Mouse (Mus musculus) thymus, postnatal 0 days (tissue): Measurements from ENCODE around the gene Dnlz. TPM values are rescaled to one million over a fixed set of nuclear protein-coding genes. Genes with fewer than 3 reads are reported as not detected.

Source experiments
- DNase-seq: peaks from one replicate; pipeline ENCODE4 v3.0.0-alpha.2; 2015; ENCODE audit warnings: low spot score
- polyA plus RNA-seq: library from polyadenylated mRNA; unstranded; fragments of >200 nt; fragmentation: Nextera tagmentation; extraction: Ambion mirVana; gene quantifications from 2 replicates; pipeline ENCODE4 v1.2.1, GENCODE M21; 2015

The Dnlz gene
- polyA plus RNA-seq, 1 experiment from 2014 or later: 22.2 TPM

GRCm38 (mm10) chr2:26323589-26324325 is 28.2 kb downstream of the Dnlz start:
- no peak for DNase-seq

DNA sequence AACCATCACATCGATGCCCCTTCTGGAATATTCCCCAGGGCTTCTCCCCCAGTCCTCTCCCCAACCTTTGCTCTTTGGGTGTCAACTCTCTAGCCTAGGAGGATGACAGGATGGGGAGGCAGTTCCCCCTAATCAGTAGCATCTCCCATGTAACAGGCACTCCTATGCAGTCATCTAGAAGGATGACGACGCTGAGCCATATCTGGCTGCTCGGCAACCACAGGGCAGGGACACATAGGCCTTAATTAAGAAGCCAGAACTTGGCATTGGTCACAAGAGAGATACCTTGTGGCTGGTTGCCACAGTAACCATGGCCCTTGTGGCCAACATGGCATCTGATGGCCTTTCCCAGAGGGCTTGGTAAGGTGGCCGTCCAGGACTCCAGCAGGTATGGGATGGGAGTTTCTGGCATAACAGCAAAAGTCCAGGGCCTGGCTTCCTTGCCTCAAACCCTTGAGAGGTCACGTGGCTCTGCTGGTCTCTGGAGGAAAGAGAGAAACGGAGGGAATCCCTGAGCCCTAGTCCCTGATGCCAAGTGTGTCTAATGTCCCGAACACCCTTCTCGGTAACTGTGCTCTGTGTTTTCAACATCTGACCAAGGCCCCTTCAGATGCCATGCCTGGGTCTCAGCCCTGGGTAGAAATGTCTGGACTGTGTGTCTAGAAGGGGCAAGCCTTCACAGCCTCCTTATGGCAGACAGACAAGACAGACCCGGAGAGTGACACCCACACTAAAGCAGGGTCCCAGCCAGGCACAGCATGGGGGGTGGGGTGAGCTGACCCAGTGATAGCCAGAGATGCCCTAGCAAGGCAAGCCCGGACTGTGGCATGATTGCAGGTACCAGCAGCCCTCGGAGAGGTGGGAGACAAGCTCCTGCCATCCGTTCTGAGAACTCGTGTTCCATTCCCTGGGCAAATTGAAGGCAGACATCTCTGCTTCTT is 31.4 kb downstream of the Dnlz start:
- DNase-seq: no peak

GRCm38 (mm10) chr2:26319519-26320244 is 32.2 kb downstream of the Dnlz start:
- no peak for DNase-seq

DNA sequence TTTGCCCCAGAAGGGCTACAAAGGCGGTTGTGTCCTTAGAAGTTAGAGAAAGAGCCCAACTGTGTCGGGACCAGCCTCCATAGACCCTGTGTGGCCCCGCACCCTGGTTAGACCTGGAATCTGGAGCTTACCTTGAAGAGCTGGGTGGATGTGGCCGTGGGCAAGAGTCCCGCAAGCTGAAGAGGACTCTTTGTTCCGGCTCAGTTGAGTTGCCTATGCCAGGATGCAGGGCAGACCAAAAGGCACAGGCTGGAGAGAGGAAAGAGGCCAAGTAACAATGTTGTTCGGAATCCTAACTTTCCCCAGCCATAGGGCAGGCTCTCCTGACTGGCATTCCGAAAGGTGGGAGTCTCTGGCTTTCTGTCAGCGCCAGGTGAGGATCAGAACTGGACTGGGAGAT is 32.8 kb downstream of the Dnlz start:
- no peak for DNase-seq

DNA sequence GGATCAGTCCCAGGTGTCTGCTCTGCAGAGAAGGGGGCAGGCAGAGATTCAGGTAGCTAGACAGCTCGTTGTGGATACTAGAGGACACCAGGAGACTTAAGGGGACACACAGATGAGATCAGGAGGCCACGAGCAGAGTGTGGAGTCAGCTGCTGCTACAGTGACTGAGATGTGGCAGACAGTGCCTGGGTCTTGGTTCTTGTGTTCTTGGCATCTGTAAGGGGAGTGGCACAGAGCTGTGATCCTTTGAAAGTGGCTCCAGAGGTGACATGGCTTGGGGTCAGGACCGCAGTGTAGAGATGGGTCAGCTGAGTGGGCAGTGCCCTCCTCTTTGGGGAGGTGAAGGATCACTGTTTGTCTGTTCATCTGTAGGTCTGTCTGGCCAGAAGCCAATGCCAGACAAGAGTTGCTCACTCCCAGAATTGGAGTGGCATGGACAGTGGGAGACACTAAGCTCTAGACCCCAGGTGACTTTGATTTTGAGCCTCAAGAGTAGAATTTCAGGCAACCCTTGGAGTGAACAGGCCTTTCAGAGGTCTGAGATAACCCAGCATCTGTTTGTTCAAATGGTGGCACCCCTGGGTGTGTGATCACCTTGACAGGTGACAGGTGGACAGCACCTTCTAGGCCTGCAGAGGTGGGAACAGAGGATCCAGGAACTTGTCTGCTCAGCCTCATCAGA is 33.8 kb downstream of the Dnlz start:
- no peak for DNase-seq

- no peak for DNase-seq
Measured at GRCm38 (mm10) chr2:26317371-26317770, 34.5 kb downstream of the Dnlz start.

DNA sequence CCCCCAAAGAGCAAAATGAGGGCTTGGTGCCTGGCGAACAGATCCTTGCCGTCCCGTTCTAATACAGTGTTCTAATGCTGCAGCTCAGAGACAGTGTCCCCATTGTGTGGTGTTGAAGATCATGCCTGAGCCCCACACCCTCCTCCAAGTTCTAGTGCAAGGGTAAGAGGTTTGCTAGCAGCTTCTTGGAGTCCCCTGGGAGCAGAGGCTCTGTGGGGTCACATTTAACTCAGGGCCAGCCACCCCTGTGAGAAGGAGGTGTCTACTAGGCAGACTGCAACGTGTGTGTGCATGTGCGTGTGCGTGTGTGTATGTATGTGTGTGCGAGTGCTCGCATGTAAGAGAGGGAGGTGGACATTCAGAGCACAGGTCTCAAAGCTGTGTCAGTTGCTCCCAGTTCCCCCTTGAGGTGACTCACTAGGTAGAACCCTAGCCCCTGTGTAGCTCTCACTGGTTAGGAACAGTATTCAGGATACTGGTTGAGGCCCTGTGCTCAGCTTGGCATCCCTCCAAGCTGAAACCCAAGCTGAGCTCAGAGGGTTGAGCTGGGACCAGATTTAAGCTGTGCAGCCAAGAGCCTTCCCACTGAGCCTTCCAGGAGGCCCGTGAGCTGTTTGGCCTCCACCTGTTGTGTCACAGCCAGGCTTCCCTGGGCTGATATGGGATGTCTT is 35.2 kb downstream of the Dnlz start:
- DNase-seq: no peak

DNA sequence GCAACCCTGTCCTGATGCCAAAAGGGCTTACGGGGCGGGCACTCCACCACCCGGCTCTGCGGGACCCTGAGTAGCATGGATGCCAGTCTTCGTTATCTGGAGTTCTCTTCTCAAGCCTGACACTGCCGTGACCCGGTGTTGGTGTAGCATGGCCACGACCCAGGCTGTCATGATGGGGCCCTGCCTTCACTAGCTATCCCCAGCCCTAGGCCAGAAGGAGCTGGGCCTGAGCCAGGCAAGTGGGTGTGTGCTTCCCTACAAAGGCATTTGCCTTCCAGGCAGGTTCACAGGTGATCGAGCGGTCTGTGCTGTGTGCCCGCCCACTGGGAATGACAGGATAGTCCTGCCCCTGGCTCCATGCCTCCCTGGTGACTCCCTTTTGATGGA is 36.0 kb downstream of the Dnlz start:
- DNase-seq: no peak

GRCm38 (mm10) chr2:26315072-26315924 is 36.6 kb downstream of the Dnlz start, which contains the start of gene Gpsm1:
Gene Gpsm1, plus strand, starts transcription at chr2:26315515.
- peak; percentile 67 for DNase-seq

- DNase-seq: no peak
Measured at GRCm38 (mm10) chr2:26314281-26315071, 37.4 kb downstream of the Dnlz start.

DNA sequence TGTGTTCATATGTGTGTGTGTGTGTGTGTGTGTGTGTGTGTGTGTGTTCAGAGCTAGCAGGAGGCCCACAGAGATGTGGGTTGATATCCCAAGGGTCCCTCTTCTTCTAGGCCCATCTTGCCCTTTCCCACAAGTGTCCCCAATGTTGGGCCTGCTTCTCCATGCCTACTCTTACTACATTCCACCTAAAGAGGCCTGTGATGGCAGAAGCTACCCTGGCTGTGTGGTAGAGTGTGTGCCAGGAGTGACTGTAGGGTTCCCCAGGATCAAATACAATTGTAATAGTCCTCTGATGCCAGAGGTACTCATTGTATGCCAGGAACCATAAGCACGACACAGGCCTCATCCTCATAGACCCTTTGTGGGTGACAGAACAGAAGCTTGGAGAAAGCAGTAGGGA is 38.5 kb downstream of the Dnlz start:
- DNase-seq: no peak

DNA sequence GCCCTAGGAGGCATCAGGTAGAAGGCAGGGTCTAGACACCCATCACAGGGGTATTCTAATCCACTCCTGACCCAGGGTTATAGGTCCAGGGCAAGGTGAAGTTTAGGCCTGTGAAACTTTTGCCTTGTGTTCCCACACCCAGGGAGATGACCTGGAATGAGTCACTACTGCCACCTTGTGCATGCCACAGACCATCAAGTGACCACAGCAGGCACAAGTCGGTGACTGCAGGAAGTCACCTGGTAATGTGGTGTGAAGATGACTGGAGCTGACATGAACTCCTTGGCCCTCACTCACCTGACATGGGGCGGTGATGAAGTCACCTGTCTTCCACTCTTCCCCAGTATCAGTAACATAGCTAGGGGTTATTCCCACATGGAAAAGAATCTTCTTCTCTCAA is 39.1 kb downstream of the Dnlz start:
- no peak for DNase-seq

DNA sequence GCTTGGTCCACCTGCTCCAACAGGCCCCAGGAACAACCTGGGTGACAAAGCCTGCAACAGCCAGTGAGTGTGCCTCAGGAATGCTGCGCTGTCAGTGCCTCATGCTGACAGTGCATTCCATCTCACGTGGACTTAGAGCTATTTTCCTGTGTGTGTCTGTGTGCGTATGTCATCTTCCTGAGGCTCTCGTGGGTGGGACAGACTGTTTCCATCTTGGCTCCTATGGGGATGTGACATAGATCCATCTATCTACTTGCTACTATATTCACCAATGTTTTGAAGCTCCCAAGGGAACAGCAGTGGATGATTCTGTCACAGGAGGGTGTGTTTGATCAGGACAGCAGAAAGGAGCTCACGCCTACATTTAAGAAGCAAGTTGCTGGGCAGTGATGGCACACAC is 40.0 kb downstream of the Dnlz start:
- no peak for DNase-seq

DNA sequence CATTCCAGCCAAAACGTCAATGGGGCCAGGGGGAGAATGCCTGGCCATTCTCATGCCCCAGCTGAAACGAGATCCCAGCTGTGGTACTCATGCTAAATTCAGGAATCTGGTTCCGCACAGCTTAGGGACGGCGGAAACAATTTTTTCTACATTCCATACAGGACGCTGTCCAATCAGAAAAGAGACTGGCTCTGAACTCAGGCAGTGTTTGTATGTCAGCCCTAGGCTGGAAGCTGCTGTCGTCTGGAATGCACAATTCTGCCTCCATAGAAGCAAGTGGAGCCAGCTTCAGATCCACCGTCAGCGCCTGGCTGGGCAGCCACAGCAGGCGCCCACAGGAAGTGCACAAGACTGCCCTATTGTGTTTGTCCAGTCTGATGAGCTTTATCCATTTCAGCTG is 42.2 kb downstream of the Dnlz start:
- DNase-seq: no peak

- DNase-seq: no peak
Measured at GRCm38 (mm10) chr2:26306702-26307101, 45.2 kb downstream of the Dnlz start.

DNA sequence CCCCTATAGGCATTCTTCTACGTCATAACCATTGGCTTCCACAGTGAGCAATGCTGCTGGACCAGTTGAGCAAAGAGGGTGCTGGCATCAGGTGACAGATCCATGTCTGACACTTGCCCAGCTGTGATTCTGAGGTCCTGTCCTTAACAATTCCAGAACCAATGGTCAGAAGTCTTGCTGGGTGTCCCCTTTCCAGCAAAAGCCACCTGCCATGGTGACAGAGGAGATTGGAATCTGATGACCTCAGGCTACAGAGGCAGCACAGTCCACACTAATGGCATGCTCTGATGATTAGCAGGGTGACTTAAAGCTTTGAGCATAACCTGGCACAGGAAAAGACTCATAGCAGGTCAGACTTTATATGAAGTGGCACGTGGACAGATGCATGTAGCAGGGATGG is 46.4 kb downstream of the Dnlz start:
- DNase-seq: no peak

GRCm38 (mm10) chr2:26304711-26305110 is 47.2 kb downstream of the Dnlz start:
- no peak for DNase-seq

- no peak for DNase-seq
Measured at GRCm38 (mm10) chr2:26302005-26302503, 49.9 kb downstream of the Dnlz start.

GRCm38 (mm10) chr2:26300808-26301174 is 51.1 kb downstream of the Dnlz start:
- DNase-seq: peak; percentile 84
